Mouse (Mus musculus) megakaryocyte, embryonic 14.5 days (primary cell): ENCODE measurements around the gene Slc25a21.

Experiments used
- FLI1 ChIP-seq: IDR thresholded peaks from 2 replicates; pipeline ENCODE4 v1.6.1; 2012; ENCODE audit warnings: low read length, inconsistent platforms, mixed read lengths
- GATA1 ChIP-seq: IDR thresholded peaks from 3 replicates; pipeline ENCODE4 v1.6.1; 2012; ENCODE audit warnings: mixed read lengths, low read length, inconsistent platforms, borderline replicate concordance

GRCm38 (mm10) chr12:56696174-56697010 lies 500.9 kb downstream of the Slc25a21 start:
- no peak for TF ChIP-seq GATA1
- TF ChIP-seq FLI1, result no peak
